Mouse (Mus musculus): ENCODE data around the gene F7. TPM values are rescaled to one million over a fixed set of nuclear protein-coding genes. Genes with fewer than 3 reads are reported as not detected.

F7 gene
- polyA plus RNA-seq, 1 experiment, result 0.04 TPM

DNA sequence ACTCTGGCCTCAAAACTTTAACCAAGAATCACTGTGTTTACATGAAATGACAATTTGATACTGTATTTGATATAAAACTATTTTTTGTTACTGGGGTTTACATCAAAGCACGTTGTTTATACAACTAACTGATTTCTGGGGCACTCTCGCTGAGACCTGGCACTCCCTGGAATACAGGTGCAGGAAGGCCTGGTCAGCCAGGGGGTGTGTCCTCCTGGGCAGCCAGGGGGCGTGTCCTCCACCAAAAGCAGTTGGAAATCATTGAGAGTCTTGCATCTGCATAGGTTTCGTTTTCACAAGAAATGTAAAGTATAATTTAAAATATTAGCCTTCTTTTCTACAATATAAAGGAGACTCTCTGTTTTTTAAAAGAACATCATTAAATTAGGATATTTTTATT is 6.3 kb upstream of the F7 start:
- H3K4me1 ChIP-seq (ENCODE audit: control insufficient read depth), result no peaks in the 10 kb centered on the region
- TF ChIP-seq TAL1 (IDR thresholded peaks at IDR 0.05; ENCODE audit: low read length) (no peak), GATA1 (IDR thresholded peaks at IDR 0.05; ENCODE audit: low read length) (no peak)
- no peaks in the 10 kb centered on the region for H3K9me3 ChIP-seq (ENCODE audit: control insufficient read depth, low read length)
- H3K27me3 ChIP-seq (ENCODE audit: control insufficient read depth), result no peaks in the 10 kb centered on the region
- H3K36me3 ChIP-seq (ENCODE audit: control insufficient read depth), result no peaks in the 10 kb centered on the region
- H3K4me3 ChIP-seq (replicated peaks), result no peak overlapping the region

DNA sequence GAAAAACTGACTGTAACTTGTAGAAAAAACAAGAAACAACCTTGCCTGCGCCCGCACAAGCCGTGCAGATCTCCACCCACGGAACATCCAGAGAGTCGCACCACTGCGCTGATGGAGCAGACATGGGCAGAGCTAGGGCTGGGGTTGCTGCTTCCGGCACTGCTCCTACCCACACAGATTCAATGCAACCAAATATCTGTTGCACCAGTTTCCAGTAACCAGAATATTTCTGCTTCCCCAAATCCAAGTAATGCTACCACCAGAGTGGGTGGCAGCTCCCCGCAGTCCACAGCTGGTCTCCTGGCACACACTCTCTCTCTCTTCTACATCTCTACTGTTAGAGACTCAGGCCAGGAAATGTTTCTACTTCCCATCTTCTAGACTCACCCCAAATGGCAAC is 4.0 kb upstream of the F7 start:
- Histone ChIP-seq H3K4me3 (replicated peaks) (no peak overlapping the region), H3K27me3 (ENCODE audit: control insufficient read depth) (no peaks in the 10 kb centered on the region), H3K4me1 (ENCODE audit: control insufficient read depth) (no peaks in the 10 kb centered on the region), H3K36me3 (ENCODE audit: control insufficient read depth) (no peaks in the 10 kb centered on the region), H3K9me3 (ENCODE audit: control insufficient read depth, low read length) (no peaks in the 10 kb centered on the region)
- TF ChIP-seq GATA1 (IDR thresholded peaks at IDR 0.05; ENCODE audit: low read length), result no peak
- TF ChIP-seq TAL1 (IDR thresholded peaks at IDR 0.05; ENCODE audit: low read length), result no peak

DNA sequence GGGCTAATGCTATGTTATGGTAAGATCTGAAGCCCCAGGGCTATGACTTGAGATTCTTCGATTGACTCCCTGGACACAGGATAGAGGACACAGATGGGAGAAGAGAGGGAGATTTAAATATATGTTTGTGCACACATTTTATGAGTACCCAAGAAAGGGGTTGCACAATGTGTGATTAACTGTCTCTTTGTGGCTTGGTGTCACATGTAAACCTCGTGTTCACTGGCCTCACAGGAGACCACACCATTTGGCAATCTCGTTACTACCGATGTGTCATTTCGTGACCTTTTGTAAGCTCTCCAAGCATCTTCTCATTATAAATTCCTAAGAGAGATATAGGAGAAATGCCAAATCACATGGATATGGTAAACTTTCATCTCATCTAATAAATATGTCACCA is 1.8 kb downstream of the F7 start:
- Histone ChIP-seq H3K9me3 (ENCODE audit: control insufficient read depth, low read length) (no peaks in the 10 kb centered on the region), H3K4me3 (replicated peaks) (no peak overlapping the region), H3K27me3 (ENCODE audit: control insufficient read depth) (no peaks in the 10 kb centered on the region), H3K4me1 (ENCODE audit: control insufficient read depth) (no peaks in the 10 kb centered on the region), H3K36me3 (ENCODE audit: control insufficient read depth) (no peaks in the 10 kb centered on the region)
- TF ChIP-seq GATA1 (IDR thresholded peaks at IDR 0.05; ENCODE audit: low read length), result no peak
- TF ChIP-seq TAL1 (IDR thresholded peaks at IDR 0.05; ENCODE audit: low read length), result no peak

- H3K4me3 ChIP-seq (replicated peaks), result no peak overlapping the region
- no peaks in the 10 kb centered on the region for H3K9me3 ChIP-seq (ENCODE audit: control insufficient read depth, low read length)
- no peaks in the 10 kb centered on the region for H3K27me3 ChIP-seq (ENCODE audit: control insufficient read depth)
- no peaks in the 10 kb centered on the region for H3K4me1 ChIP-seq (ENCODE audit: control insufficient read depth)
- TF ChIP-seq GATA1 (IDR thresholded peaks at IDR 0.05; ENCODE audit: low read length) (no peak), TAL1 (IDR thresholded peaks at IDR 0.05; ENCODE audit: low read length) (no peak)
- H3K36me3 ChIP-seq (ENCODE audit: control insufficient read depth), result no peaks in the 10 kb centered on the region
Measured at GRCm38 (mm10) chr8:13028482-13028881, 2.6 kb downstream of the F7 start.

DNA sequence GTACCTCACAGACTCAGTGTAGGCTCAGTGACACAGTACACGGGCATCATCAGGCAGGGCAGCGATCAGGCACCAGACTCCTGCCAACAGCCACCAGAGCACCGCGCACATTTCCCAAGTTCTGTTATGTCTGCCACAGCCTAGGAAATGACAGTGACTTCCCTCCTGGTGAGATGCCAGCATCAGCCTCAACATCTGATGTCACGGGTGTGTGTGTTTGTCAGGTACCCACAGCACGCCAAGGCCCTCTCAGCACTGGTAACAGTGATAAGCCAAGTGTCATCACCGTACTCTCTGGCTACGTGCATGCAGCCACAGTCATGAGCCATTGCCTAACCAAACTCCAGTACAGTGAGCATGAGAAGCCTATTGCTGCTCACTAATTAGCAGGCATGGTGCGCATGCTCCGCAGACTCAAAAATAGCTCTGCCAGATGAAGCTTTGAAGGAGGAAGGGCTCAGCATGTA is 10.5 kb downstream of the F7 start:
- no peaks in the 10 kb centered on the region; the same call in 1 of the 2 replicates for H3K4me1 ChIP-seq (ENCODE audit: control insufficient read depth)
- no peaks in the 10 kb centered on the region for H3K27me3 ChIP-seq (ENCODE audit: control insufficient read depth)
- no peaks in the 10 kb centered on the region; the same call in 1 of the 2 replicates for H3K36me3 ChIP-seq (ENCODE audit: control insufficient read depth)
- TF ChIP-seq GATA1 (IDR thresholded peaks at IDR 0.05; ENCODE audit: low read length) (no peak), TAL1 (IDR thresholded peaks at IDR 0.05; ENCODE audit: low read length) (no peak)
- H3K9me3 ChIP-seq (ENCODE audit: control insufficient read depth, low read length), result no peaks in the 10 kb centered on the region
- no peak overlapping the region for H3K4me3 ChIP-seq (replicated peaks)

DNA sequence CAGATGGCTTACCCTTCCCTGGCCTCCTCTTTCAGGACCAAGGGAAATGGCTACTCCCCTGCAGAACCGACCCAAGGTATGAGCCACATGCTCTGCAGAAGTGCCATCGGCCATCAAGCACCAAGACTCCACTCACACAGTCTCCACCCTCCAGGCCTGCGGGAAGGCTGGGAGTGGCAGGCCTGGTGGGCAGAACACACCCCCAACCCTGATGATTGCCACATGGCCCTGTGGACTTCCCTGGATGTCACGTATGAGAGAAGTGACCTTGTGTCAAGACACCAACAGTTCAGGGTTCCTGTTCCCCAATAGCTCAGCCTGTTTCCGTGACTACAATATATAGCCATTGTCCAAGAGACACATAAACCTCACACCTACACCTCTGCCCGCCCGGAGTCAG is 11.2 kb downstream of the F7 start, which contains the start of gene F10:
TSS of gene F10 (plus strand) at position 294 of the 400 bp plus-strand sequence.
- TF ChIP-seq GATA1 (IDR thresholded peaks at IDR 0.05; ENCODE audit: low read length), result no peak
- TF ChIP-seq TAL1 (IDR thresholded peaks at IDR 0.05; ENCODE audit: low read length), result no peak
- H3K9me3 ChIP-seq (ENCODE audit: control insufficient read depth, low read length), result no peaks in the 10 kb centered on the region
- H3K27me3 ChIP-seq (ENCODE audit: control insufficient read depth), result no peaks in the 10 kb centered on the region
- peak within 1 kb of the TSS; percentile 31 for H3K4me3 ChIP-seq (replicated peaks)
- no peaks in the 10 kb centered on the region; the same call in 1 of the 2 replicates for H3K4me1 ChIP-seq (ENCODE audit: control insufficient read depth)
- H3K36me3 ChIP-seq (ENCODE audit: control insufficient read depth), result no peaks in the 10 kb centered on the region; the same call in 1 of the 2 replicates

- no peaks in the 10 kb centered on the region for H3K27me3 ChIP-seq (ENCODE audit: control insufficient read depth)
- no peak overlapping the region for H3K4me3 ChIP-seq (replicated peaks)
- no peaks in the 10 kb centered on the region for H3K9me3 ChIP-seq (ENCODE audit: control insufficient read depth, low read length)
- H3K4me1 ChIP-seq (ENCODE audit: control insufficient read depth), result no peaks in the 10 kb centered on the region; the same call in 1 of the 2 replicates
- TF ChIP-seq GATA1 (IDR thresholded peaks at IDR 0.05; ENCODE audit: low read length) (no peak), TAL1 (IDR thresholded peaks at IDR 0.05; ENCODE audit: low read length) (no peak)
- no peaks in the 10 kb centered on the region; the same call in 1 of the 2 replicates for H3K36me3 ChIP-seq (ENCODE audit: control insufficient read depth)
Measured at GRCm38 (mm10) chr8:13037569-13037968, 11.7 kb downstream of the F7 start.

DNA sequence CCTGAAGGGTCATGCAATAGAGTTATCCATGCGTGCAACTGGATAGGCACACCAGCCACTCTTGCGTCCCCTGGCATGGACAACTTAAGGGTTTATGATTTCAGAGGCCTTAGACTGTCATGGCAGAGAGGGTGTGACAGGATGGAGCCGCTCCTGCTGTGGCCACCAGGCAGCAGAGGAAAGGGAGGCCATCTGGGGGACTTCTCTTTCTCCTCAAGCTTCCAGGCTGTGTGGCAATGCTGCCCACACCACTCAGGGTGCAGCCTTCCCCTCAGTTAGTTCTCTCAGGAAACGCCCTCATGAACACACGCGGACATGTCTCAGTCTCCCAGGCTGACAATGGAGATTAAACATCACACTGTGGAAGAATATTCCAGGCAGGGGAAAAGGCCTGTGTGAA is 13.2 kb downstream of the F7 start:
- no peaks in the 10 kb centered on the region for H3K27me3 ChIP-seq (ENCODE audit: control insufficient read depth)
- H3K4me3 ChIP-seq (replicated peaks), result no peak overlapping the region
- H3K9me3 ChIP-seq (ENCODE audit: control insufficient read depth, low read length), result no peaks in the 10 kb centered on the region
- H3K4me1 ChIP-seq (ENCODE audit: control insufficient read depth), result no peaks in the 10 kb centered on the region; the same call in 1 of the 2 replicates
- no peaks in the 10 kb centered on the region; the same call in 1 of the 2 replicates for H3K36me3 ChIP-seq (ENCODE audit: control insufficient read depth)
- no peak for TF ChIP-seq TAL1 (IDR thresholded peaks at IDR 0.05; ENCODE audit: low read length)
- TF ChIP-seq GATA1 (IDR thresholded peaks at IDR 0.05; ENCODE audit: low read length), result no peak

DNA sequence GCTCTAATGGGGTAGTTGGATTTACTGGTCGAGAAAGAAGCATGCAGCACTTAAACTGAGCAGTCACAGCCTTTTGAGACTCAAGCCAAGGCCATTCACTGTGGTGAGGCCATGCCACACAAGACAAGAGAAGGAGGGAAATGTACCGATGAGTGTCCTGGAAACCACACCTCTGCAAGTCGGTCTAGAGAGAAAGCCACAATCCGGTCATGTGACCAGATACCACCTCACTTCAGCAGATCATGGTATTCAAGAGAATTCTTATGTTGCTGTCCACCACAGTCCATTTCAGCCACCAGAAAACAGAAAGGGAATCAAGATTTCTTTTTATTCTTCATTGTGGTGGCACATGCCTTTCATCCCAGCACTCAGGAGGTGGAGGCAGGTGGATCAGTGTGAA is 15.6 kb downstream of the F7 start:
- TF ChIP-seq GATA1 (IDR thresholded peaks at IDR 0.05; ENCODE audit: low read length) (no peak), TAL1 (IDR thresholded peaks at IDR 0.05; ENCODE audit: low read length) (no peak)
- H3K4me1 ChIP-seq (ENCODE audit: control insufficient read depth), result no peaks in the 10 kb centered on the region; the same call in 1 of the 2 replicates
- no peaks in the 10 kb centered on the region for H3K9me3 ChIP-seq (ENCODE audit: control insufficient read depth, low read length)
- no peak overlapping the region for H3K4me3 ChIP-seq (replicated peaks)
- H3K36me3 ChIP-seq (ENCODE audit: control insufficient read depth), result no peaks in the 10 kb centered on the region; the same call in 1 of the 2 replicates
- H3K27me3 ChIP-seq (ENCODE audit: control insufficient read depth), result no peaks in the 10 kb centered on the region

- Histone ChIP-seq H3K4me3 (replicated peaks) (no peak overlapping the region), H3K9me3 (ENCODE audit: control insufficient read depth, low read length) (no peaks in the 10 kb centered on the region), H3K36me3 (ENCODE audit: control insufficient read depth) (peaks cover 13% of the 10 kb centered on the region; the same call in 1 of the 2 replicates), H3K4me1 (ENCODE audit: control insufficient read depth) (peaks cover 18% of the 10 kb centered on the region), H3K27me3 (ENCODE audit: control insufficient read depth) (no peaks in the 10 kb centered on the region)
- TF ChIP-seq TAL1 (IDR thresholded peaks at IDR 0.05; ENCODE audit: low read length) (no peak), GATA1 (IDR thresholded peaks at IDR 0.05; ENCODE audit: low read length) (no peak)
Measured at GRCm38 (mm10) chr8:13047652-13048051, 21.8 kb downstream of the F7 start.

Data from erythroblast, embryonic 14.5 days (primary cell).